In genomic region chr6:98332714-98333113, GRCm38 (mm10) we compare ENCODE assay signal across 27 mouse cellular contexts. TPM values are rescaled to one million over a fixed set of nuclear protein-coding genes. Genes with fewer than 3 reads are reported as not detected.
"Had no signal": no experiment of that assay in that cellular context is flagged by ENCODE, and none has a peak within 500 bp of the region (broad histone marks: within the 10 kb centered on the region; RNA-seq: fewer than 3 reads in every experiment).

No protein-coding gene starts in this region.

- H3K9me3 ChIP-seq: kidney, embryonic 15.5 days; limb, embryonic 12.5 days; limb, embryonic 15.5 days; liver, embryonic 13.5 days; lung, embryonic 15.5 days; neural tube, embryonic 13.5 days; stomach, embryonic 15.5 days had no signal

- H3K27ac ChIP-seq: kidney, embryonic 15.5 days; limb, embryonic 12.5 days; limb, embryonic 15.5 days; liver, embryonic 13.5 days; lung, embryonic 15.5 days; neural tube, embryonic 13.5 days; stomach, embryonic 15.5 days had no signal

- H3K27me3 ChIP-seq: kidney, embryonic 15.5 days; limb, embryonic 12.5 days; limb, embryonic 15.5 days; liver, embryonic 13.5 days; lung, embryonic 15.5 days; megakaryocyte, embryonic 14.5 days; neural tube, embryonic 13.5 days; stomach, embryonic 15.5 days had no signal

- H3K36me3 ChIP-seq: kidney, embryonic 15.5 days; limb, embryonic 12.5 days; limb, embryonic 15.5 days; liver, embryonic 13.5 days; lung, embryonic 15.5 days; neural tube, embryonic 13.5 days; stomach, embryonic 15.5 days had no signal

- H3K4me3 ChIP-seq: kidney, embryonic 15.5 days; limb, embryonic 12.5 days; limb, embryonic 15.5 days; liver, embryonic 13.5 days; lung, embryonic 15.5 days; megakaryocyte, embryonic 14.5 days; myocyte; neural tube, embryonic 13.5 days; stomach, embryonic 15.5 days had no signal

- H3K4me1 ChIP-seq: kidney, embryonic 15.5 days; limb, embryonic 12.5 days; limb, embryonic 15.5 days; liver, embryonic 13.5 days; lung, embryonic 15.5 days; megakaryocyte, embryonic 14.5 days; neural tube, embryonic 13.5 days; stomach, embryonic 15.5 days had no signal

- H3K9ac ChIP-seq: kidney, embryonic 15.5 days; limb, embryonic 12.5 days; limb, embryonic 15.5 days; liver, embryonic 13.5 days; lung, embryonic 15.5 days; neural tube, embryonic 13.5 days; stomach, embryonic 15.5 days had no signal

- H3K4me2 ChIP-seq: kidney, embryonic 15.5 days; limb, embryonic 12.5 days; limb, embryonic 15.5 days; liver, embryonic 13.5 days; lung, embryonic 15.5 days; midbrain, embryonic 11.5 days; neural tube, embryonic 13.5 days; stomach, embryonic 15.5 days had no signal

- DNase-seq: kidney, adult 11 months; kidney, adult 8-10 months; kidney, postnatal 10 days; kidney, postnatal 36 days; layer of hippocampus, postnatal 36 days; left cerebral cortex, postnatal 4 days; liver, embryonic 13.5 days; midbrain, embryonic 14.5 days; retina, postnatal 1 day; right cerebral cortex, postnatal 4 days; thymus, postnatal 25 days had no signal

RNA-seq across cellular contexts. Expression of gene Gm765, which starts 9.8 kb away (rescaled TPM):
- total RNA-seq: layer of hippocampus, adult 8-10 months; layer of hippocampus, postnatal 10 days; layer of hippocampus, postnatal 36 days; midbrain, postnatal 0 days; neutrophil, adult 5-6 weeks had no signal
- polyA plus RNA-seq: intestine, embryonic 14.5 days; kidney, embryonic 15.5 days; liver, embryonic 13.5 days; liver, embryonic 16.5 days; lung, embryonic 15.5 days; midbrain, embryonic 14.5 days; myocyte; stomach, embryonic 15.5 days; thymus, postnatal 0 days had no signal
